Mouse (Mus musculus): ENCODE results near the gene Sh3bgrl3. TPM values are rescaled to one million over a fixed set of nuclear protein-coding genes. Genes with fewer than 3 reads are reported as not detected.

Sh3bgrl3 gene
- polyA plus RNA-seq, 1 experiment from 2014 or later = 397 TPM

- Histone ChIP-seq H3K9ac (ENCODE audit: low read length) (no peak overlapping the region), H3K36me3 (ENCODE audit: control insufficient read depth, insufficient read depth, low read length) (no peaks in the 10 kb centered on the region), H3K4me3 (replicated peaks; ENCODE audit: low read length) (no peak overlapping the region), H3K4me1 (ENCODE audit: control insufficient read depth, insufficient read depth, low read length) (peaks cover 19% of the 10 kb centered on the region; the same call in 1 of the 2 replicates), H3K9me3 (replicated peaks; ENCODE audit: control insufficient read depth, low read length) (no peaks in the 10 kb centered on the region), H3K27me3 (ENCODE audit: control insufficient read depth, insufficient read depth, low read length) (no peaks in the 10 kb centered on the region), H3K27ac (ENCODE audit: low read length) (no peak overlapping the region), H3K4me2 (ENCODE audit: low read depth, low read length) (no peak overlapping the region)
- no peak for ATAC-seq (ENCODE audit: insufficient read depth, low FRiP score)
- 73% methylated on average over 5 of the region's 5 CpGs for WGBS
Measured at GRCm38 (mm10) chr4:134119042-134119441, 9.5 kb downstream of the Sh3bgrl3 start.

DNA sequence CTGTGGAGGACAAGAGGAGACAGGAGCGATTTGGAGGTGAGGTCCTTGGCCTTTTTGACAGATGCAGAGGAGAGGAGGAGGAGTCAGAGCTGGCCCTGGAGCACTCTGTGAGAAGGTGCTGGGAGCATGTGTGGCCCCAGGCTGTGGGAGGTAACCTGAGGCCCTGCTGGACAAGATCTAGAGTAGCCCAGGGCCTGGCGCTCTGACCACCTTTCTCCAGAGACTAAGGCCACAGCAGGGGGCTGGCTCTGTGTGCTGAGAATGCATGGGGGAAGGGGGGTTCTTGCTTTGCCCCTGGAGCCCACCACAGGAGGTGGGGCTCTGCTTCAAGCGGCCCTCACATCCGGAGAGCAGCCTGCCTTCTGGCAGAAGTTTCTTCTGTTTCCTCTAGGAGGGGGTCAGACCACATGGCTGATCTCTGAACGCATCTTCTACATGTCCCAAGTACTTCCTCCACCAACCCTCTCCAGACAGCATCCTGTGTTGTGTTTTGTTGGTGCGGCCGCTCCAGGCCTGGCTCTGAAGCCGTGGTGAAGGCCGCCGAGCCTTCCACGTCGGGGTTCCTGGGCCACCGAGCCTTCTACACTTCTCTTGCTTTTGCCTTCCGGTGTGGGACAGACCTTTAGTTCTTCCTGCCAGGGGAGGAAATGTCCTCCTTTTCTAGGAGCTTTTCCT lies 10.3 kb downstream of the Sh3bgrl3 start:
- Histone ChIP-seq H3K4me3 (replicated peaks; ENCODE audit: low read length) (no peak overlapping the region), H3K27me3 (ENCODE audit: control insufficient read depth, insufficient read depth, low read length) (no peaks in the 10 kb centered on the region), H3K27ac (ENCODE audit: low read length) (peak overlapping the region; percentile 19; the same call in 1 of the 2 replicates), H3K4me1 (ENCODE audit: control insufficient read depth, insufficient read depth, low read length) (peaks cover 27% of the 10 kb centered on the region), H3K36me3 (ENCODE audit: control insufficient read depth, insufficient read depth, low read length) (no peaks in the 10 kb centered on the region), H3K9me3 (replicated peaks; ENCODE audit: control insufficient read depth, low read length) (no peaks in the 10 kb centered on the region), H3K9ac (ENCODE audit: low read length) (no peak overlapping the region), H3K4me2 (ENCODE audit: low read depth, low read length) (no peak overlapping the region)
- 59% methylated on average over 14 of the region's 14 CpGs for WGBS
- no peak for ATAC-seq (ENCODE audit: insufficient read depth, low FRiP score)

DNA sequence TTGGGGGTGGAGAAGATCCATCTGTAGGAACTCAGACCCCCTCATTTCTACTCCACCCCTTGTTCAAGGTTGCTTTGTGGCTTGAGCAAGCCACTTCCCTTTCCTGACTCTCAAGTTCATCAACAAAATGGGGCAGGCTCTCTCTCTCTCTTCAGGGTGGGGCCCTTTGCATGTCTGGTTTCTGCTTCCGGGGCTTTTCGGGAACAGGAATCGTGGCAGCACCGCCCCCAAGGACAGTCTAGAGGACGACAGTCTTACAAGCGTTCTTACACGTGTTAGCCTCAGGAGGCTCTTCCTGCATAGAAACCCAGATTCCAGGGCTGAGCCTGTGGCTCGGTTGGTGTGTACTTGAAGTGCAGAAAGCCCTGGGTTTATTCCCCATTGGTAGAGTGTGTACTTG lies 11.6 kb downstream of the Sh3bgrl3 start:
- Histone ChIP-seq H3K4me2 (ENCODE audit: low read depth, low read length) (no peak overlapping the region), H3K9me3 (replicated peaks; ENCODE audit: control insufficient read depth, low read length) (no peaks in the 10 kb centered on the region), H3K36me3 (ENCODE audit: control insufficient read depth, insufficient read depth, low read length) (no peaks in the 10 kb centered on the region), H3K27ac (ENCODE audit: low read length) (no peak overlapping the region), H3K4me3 (replicated peaks; ENCODE audit: low read length) (no peak overlapping the region), H3K27me3 (ENCODE audit: control insufficient read depth, insufficient read depth, low read length) (no peaks in the 10 kb centered on the region), H3K4me1 (ENCODE audit: control insufficient read depth, insufficient read depth, low read length) (peaks cover 22% of the 10 kb centered on the region), H3K9ac (ENCODE audit: low read length) (no peak overlapping the region)
- no peak for ATAC-seq (ENCODE audit: insufficient read depth, low FRiP score)
- WGBS = 70% methylated on average over 8 of the region's 8 CpGs

- H3K4me3 ChIP-seq (replicated peaks; ENCODE audit: low read length) = no peak overlapping the region
- no peak overlapping the region for H3K4me2 ChIP-seq (ENCODE audit: low read depth, low read length)
- H3K9me3 ChIP-seq (replicated peaks; ENCODE audit: control insufficient read depth, low read length) = no peaks in the 10 kb centered on the region
- H3K9ac ChIP-seq (ENCODE audit: low read length) = no peak overlapping the region
- H3K27me3 ChIP-seq (ENCODE audit: control insufficient read depth, insufficient read depth, low read length) = no peaks in the 10 kb centered on the region
- peaks cover 19% of the 10 kb centered on the region for H3K4me1 ChIP-seq (ENCODE audit: control insufficient read depth, insufficient read depth, low read length)
- WGBS = 59% methylated on average over 2 of the region's 2 CpGs
- ATAC-seq (ENCODE audit: insufficient read depth, low FRiP score) = no peak
- H3K27ac ChIP-seq (ENCODE audit: low read length) = no peak overlapping the region
- no peaks in the 10 kb centered on the region for H3K36me3 ChIP-seq (ENCODE audit: control insufficient read depth, insufficient read depth, low read length)
Measured at GRCm38 (mm10) chr4:134116501-134116900, 12.1 kb downstream of the Sh3bgrl3 start.

DNA sequence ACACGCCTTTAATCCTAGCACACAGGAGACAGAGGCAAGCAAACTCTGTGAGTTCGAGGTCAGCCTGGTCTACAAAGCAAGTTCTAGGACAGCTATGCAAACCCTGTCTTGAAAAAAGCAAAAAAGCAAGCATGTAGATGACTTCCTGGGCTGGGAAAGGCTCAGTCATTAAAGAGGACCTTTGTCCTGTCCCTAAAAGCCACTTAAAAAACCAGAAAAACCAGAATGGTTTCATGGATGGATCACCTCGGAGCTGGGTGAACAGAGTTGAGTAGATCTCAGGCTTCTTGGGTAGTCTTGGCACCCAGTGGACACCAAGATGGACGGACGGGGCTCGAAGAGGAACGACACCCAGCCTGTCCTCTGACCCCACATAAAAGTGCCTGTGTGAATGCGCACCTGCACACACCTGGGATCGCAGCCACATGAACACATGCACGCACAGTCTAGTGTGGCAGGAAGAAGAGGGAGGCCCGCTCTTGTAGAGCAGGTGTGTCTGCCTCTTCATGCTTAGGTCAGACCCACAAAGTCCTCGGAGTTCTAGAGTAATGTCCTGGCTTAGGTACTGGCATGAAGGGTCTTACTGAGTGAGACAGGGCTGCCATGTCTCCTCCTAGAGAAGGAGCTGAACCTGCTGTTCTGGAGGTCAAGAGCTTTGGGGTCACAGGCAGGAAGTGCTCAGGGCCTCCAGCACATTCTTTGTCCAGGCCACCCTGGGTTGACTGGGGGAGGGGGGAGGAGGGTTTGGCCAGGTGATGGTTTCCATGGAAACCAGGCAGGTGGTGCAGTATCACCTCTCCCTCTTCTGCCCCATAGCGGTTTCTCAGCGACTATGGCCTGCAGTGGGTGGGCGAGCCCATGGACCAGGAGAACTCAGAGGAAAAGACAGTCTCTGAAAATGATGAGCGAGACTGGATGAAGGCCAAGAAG lies 13.1 kb downstream of the Sh3bgrl3 start:
- no peak overlapping the region for H3K9ac ChIP-seq (ENCODE audit: low read length)
- H3K4me2 ChIP-seq (ENCODE audit: low read depth, low read length) = no peak overlapping the region
- no peak overlapping the region for H3K27ac ChIP-seq (ENCODE audit: low read length)
- no peak overlapping the region for H3K4me3 ChIP-seq (replicated peaks; ENCODE audit: low read length)
- no peaks in the 10 kb centered on the region for H3K36me3 ChIP-seq (ENCODE audit: control insufficient read depth, insufficient read depth, low read length)
- H3K9me3 ChIP-seq (replicated peaks; ENCODE audit: control insufficient read depth, low read length) = no peaks in the 10 kb centered on the region
- peaks cover 15% of the 10 kb centered on the region for H3K4me1 ChIP-seq (ENCODE audit: control insufficient read depth, insufficient read depth, low read length)
- no peaks in the 10 kb centered on the region for H3K27me3 ChIP-seq (ENCODE audit: control insufficient read depth, insufficient read depth, low read length)
- 75% methylated on average over 16 of the region's 16 CpGs for WGBS
- no peak for ATAC-seq (ENCODE audit: insufficient read depth, low FRiP score)

DNA sequence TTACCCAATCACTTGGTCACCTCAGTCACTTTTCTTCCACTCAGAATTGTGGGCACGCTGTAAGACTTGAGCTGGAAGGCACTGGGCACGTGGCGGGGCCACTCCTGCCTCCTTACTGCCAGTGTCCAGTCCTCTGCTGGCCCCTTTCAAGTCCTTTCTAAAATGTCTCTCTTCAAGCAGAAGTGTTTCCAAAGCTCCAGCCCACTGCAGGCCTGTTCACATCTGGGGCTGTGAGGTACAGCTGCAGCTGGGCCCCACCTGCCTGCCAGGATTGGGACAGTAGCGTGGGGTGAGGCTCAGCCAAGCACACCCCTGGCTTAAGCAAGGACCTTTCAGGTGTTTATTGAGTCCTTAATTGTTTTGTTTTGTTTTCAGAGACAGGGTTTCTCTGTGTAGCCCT lies 14.6 kb downstream of the Sh3bgrl3 start:
- H3K4me1 ChIP-seq (ENCODE audit: control insufficient read depth, insufficient read depth, low read length) = peaks cover 15% of the 10 kb centered on the region
- H3K4me2 ChIP-seq (ENCODE audit: low read depth, low read length) = no peak overlapping the region
- no peaks in the 10 kb centered on the region for H3K36me3 ChIP-seq (ENCODE audit: control insufficient read depth, insufficient read depth, low read length)
- no peaks in the 10 kb centered on the region for H3K9me3 ChIP-seq (replicated peaks; ENCODE audit: control insufficient read depth, low read length)
- WGBS = 91% methylated on average over 4 of the region's 4 CpGs
- no peaks in the 10 kb centered on the region for H3K27me3 ChIP-seq (ENCODE audit: control insufficient read depth, insufficient read depth, low read length)
- H3K27ac ChIP-seq (ENCODE audit: low read length) = no peak overlapping the region
- no peak overlapping the region for H3K9ac ChIP-seq (ENCODE audit: low read length)
- no peak overlapping the region for H3K4me3 ChIP-seq (replicated peaks; ENCODE audit: low read length)
- ATAC-seq (ENCODE audit: insufficient read depth, low FRiP score) = no peak

DNA sequence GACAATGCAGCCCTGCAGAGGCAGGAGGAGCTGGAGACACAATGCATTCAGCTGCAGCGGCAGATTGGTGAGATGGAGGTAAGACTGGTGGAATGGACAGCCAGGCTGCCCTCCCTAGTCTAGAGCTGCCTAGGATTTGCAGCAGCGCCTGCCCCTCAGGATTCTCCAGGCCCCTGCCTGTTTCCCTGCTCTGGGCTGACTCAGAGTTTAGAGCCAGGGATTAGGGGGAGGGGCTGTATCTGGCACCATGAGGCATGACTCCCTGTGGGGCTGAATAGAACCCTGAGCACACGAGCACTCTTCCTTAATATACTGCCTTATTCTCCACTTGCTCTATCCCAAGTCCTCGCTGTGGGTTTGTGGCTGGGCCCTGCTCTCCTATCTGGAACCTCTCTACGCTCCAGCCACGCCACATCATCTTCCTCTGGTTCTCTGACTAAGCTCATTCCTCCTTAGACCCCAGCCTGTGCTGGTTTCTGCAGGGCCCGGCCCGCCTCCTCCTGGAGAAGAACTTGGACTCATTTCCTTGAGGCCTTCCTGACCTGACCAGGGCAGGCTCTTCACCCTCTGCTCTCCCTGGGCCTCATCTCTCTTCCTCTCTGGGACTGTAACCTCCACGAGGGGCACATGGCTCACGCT lies 15.1 kb downstream of the Sh3bgrl3 start:
- Histone ChIP-seq H3K4me2 (ENCODE audit: low read depth, low read length) (no peak overlapping the region), H3K9ac (ENCODE audit: low read length) (no peak overlapping the region), H3K9me3 (replicated peaks; ENCODE audit: control insufficient read depth, low read length) (no peaks in the 10 kb centered on the region), H3K4me3 (replicated peaks; ENCODE audit: low read length) (no peak overlapping the region), H3K4me1 (ENCODE audit: control insufficient read depth, insufficient read depth, low read length) (peaks cover 15% of the 10 kb centered on the region), H3K27me3 (ENCODE audit: control insufficient read depth, insufficient read depth, low read length) (no peaks in the 10 kb centered on the region), H3K27ac (ENCODE audit: low read length) (no peak overlapping the region), H3K36me3 (ENCODE audit: control insufficient read depth, insufficient read depth, low read length) (no peaks in the 10 kb centered on the region)
- WGBS = 54% methylated on average over 10 of the region's 10 CpGs
- ATAC-seq (ENCODE audit: insufficient read depth, low FRiP score) = no peak

DNA sequence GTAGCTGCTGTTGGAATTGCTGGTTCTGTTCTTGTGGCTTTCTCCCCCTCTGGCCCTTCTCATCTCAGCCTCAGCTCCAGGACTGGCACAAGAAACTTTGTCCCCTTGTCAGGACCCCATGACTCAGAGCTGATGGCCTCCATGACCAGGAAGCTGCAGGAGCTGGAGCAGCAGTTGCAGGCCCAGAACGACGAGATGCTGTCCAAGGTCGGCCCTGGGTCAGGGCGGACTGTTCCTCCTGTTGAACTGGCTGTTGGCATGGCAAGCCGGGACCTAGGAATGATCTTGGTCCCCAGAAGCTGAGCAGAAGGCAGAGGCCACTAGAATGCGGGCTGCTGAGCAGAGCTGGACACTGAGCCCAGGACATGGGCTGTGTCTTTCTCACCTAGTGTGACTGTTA lies 16.2 kb downstream of the Sh3bgrl3 start:
- WGBS = 56% methylated on average over 6 of the region's 6 CpGs
- Histone ChIP-seq H3K27ac (ENCODE audit: low read length) (no peak overlapping the region), H3K9ac (ENCODE audit: low read length) (0 out of 2 replicates have a peak overlapping the region, but pooled peaks have one; percentile 24)

DNA sequence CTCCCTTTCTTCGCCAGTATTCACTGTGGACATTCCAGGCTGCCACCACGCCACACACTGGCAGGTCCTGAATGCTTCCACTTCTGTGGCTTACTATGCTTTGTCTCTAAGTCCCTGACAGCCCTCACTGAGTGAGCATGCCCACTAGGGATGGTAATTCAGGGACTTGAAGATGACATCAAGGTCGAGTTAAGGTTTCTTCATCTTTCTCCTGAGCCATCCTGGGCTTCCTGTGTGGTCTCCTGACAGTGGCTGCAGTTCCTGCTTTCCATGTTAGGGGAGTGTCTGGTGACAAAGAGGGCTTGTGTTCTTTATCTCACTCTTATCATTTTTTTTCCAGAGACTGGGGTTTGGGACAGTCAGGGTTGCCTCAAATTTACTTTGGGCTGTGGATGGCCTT lies 17.9 kb downstream of the Sh3bgrl3 start:
- no peak for ATAC-seq (ENCODE audit: insufficient read depth, low FRiP score)
- Histone ChIP-seq H3K36me3 (ENCODE audit: control insufficient read depth, insufficient read depth, low read length) (no peaks in the 10 kb centered on the region), H3K4me1 (ENCODE audit: control insufficient read depth, insufficient read depth, low read length) (peaks cover 15% of the 10 kb centered on the region), H3K9me3 (replicated peaks; ENCODE audit: control insufficient read depth, low read length) (no peaks in the 10 kb centered on the region), H3K27me3 (ENCODE audit: control insufficient read depth, insufficient read depth, low read length) (no peaks in the 10 kb centered on the region), H3K9ac (ENCODE audit: low read length) (no peak overlapping the region), H3K27ac (ENCODE audit: low read length) (no peak overlapping the region), H3K4me3 (replicated peaks; ENCODE audit: low read length) (no peak overlapping the region), H3K4me2 (ENCODE audit: low read depth, low read length) (no peak overlapping the region)
- WGBS = 37% methylated on average over 3 of the region's 3 CpGs

More for the DNA sequence above, 16.2 kb downstream of the Sh3bgrl3 start:
- H3K4me1 ChIP-seq (ENCODE audit: control insufficient read depth, insufficient read depth, low read length) = peaks cover 15% of the 10 kb centered on the region
- H3K4me2 ChIP-seq (ENCODE audit: low read depth, low read length) = no peak overlapping the region
- no peak overlapping the region for H3K4me3 ChIP-seq (replicated peaks; ENCODE audit: low read length)
- H3K27me3 ChIP-seq (ENCODE audit: control insufficient read depth, insufficient read depth, low read length) = no peaks in the 10 kb centered on the region
- no peaks in the 10 kb centered on the region for H3K36me3 ChIP-seq (ENCODE audit: control insufficient read depth, insufficient read depth, low read length)
- no peaks in the 10 kb centered on the region for H3K9me3 ChIP-seq (replicated peaks; ENCODE audit: control insufficient read depth, low read length)
- no peak for ATAC-seq (ENCODE audit: insufficient read depth, low FRiP score)
